Mouse (Mus musculus) midbrain, postnatal 0 days (tissue): ENCODE data around the gene Pax6. TPM values are rescaled to one million over a fixed set of nuclear protein-coding genes. Genes with fewer than 3 reads are reported as not detected.

ENCODE experiments used
- ATAC-seq: fragments of 200-750 bp; cut with Nextera tagmentation; 2 replicates; pipeline ENCODE4 v1.8.0; 2017; ENCODE audit warnings: moderate number of reproducible peaks, mild to moderate bottlenecking, moderate TSS enrichment, moderate library complexity; ENCODE audit not compliant: low FRiP score
- DNase-seq: peaks from one replicate; pipeline ENCODE4 v3.0.0-alpha.2; 2015; ENCODE audit warnings: low spot score
- H3K27ac ChIP-seq: fragments of 300-500 bp; sonication (generic); 2 replicates; pipeline ENCODE4 v1.5.1; 2014; ENCODE audit warnings: low read depth, mild to moderate bottlenecking, low read length, mixed read lengths
- H3K27me3 ChIP-seq: fragments of 300-500 bp; sonication (generic); 2 replicates; pipeline ENCODE4 v1.6.1; 2014; ENCODE audit warnings: low read length, control low read depth, mixed read lengths; ENCODE audit not compliant: insufficient read depth
- H3K36me3 ChIP-seq: fragments of 300-500 bp; sonication (generic); 2 replicates; pipeline ENCODE4 v1.6.1; 2014; ENCODE audit warnings: low read length, control low read depth, mixed read lengths; ENCODE audit not compliant: insufficient read depth
- H3K4me1 ChIP-seq: fragments of 300-500 bp; sonication (generic); 2 replicates; pipeline ENCODE4 v1.6.1; 2014; ENCODE audit warnings: mild to moderate bottlenecking, control low read depth, antibody characterized with exemption, low read length, mixed read lengths; ENCODE audit not compliant: insufficient read depth
- H3K4me2 ChIP-seq: fragments of 300-500 bp; sonication (generic); 2 replicates; pipeline ENCODE4 v1.6.1; 2014; ENCODE audit warnings: low read depth, mild to moderate bottlenecking, low read length, mixed read lengths; ENCODE audit not compliant: poor library complexity, severe bottlenecking
- H3K4me3 ChIP-seq: fragments of 300-500 bp; sonication (generic); 2 replicates; pipeline ENCODE4 v1.5.1; 2014; ENCODE audit warnings: low read depth, mild to moderate bottlenecking, low read length, moderate library complexity
- H3K9ac ChIP-seq: fragments of 300-500 bp; sonication (generic); replicated peaks from 2 replicates; pipeline ENCODE4 v1.6.1; 2014; ENCODE audit warnings: mild to moderate bottlenecking, low read length, moderate library complexity, mixed read lengths; ENCODE audit not compliant: poor library complexity, severe bottlenecking
- H3K9me3 ChIP-seq: fragments of 300-500 bp; sonication (generic); 2 replicates; pipeline ENCODE4 v1.6.1; 2016; ENCODE audit warnings: low read length, control low read depth
- CTCF ChIP-seq: IDR thresholded peaks from 2 replicates; pipeline ENCODE4 v1.5.1; 2016; ENCODE audit warnings: antibody characterized with exemption, mild to moderate bottlenecking
- WGBS: fragments of 180-500 bp; shearing (Covaris S2); extraction: QIAGEN DNeasy Blood & Tissue Kit; methylation state at CpG from one replicate; pipeline ENCODE4 v1.1.7; 2014; 5-methylcytosine and 5-hydroxymethylcytosine counted together
- polyA plus RNA-seq: library from polyadenylated mRNA; unstranded; fragments of >200 nt; fragmentation: Nextera tagmentation; extraction: Ambion mirVana; gene quantifications from 2 replicates; pipeline ENCODE4 v1.2.1, GENCODE M21; 2015
- total RNA-seq: library from RNA; depleted of rRNA; stranded (reverse); fragments of >200 nt; gene quantifications from 2 replicates; pipeline ENCODE4 v1.2.3, GENCODE M21; 2014

Pax6 gene
- total and polyA plus RNA-seq, 2 experiments from 2014 or later, result 11.3 to 27.1 TPM

DNA sequence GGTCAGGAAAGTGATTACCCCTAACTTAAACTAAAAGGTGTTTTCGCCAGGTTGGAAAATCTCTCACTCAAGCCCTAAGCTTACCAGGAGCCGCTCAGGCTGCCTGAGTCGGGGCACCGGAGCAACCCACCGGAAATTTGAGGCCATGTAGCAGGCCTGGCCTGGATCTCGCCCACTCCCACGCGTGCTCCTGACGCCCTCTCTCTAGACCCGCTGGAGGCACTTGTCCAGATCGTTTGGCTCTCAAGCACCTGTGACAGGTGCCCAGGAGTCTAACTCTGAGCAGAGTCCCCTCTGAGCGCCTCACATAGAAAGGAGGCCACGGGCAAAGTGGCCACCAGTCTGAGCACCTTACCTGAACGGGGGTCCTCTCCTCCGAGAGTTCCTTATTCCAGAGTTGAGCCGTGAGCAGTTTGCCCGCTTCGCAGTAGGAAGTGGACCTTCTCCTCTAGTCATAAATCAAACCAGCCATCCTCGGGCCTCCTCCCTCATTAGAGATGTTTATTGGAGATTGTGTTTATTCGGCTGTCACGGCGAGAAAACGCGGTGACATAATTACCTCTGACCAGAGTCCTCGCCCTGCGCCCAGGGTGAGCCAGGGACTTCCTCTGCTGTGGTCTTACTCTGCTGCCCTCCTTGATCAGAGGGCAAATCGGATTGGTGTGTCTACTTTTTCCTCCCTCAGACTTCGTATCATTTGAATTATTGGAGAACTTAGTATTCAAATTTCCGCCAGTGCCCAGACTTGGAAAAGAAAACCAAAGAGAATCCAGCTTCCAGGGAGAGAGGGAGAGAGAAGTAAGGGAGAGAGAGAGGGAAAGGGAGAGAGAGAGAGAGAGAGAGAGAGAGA, 1.4 kb downstream of the Pax6 start:
- H3K9ac ChIP-seq, result no peak overlapping the region
- DNase-seq, result no peak

GRCm38 (mm10) chr2:105670731-105671095, 2.0 kb downstream of the Pax6 start:
- no peak for TF ChIP-seq CTCF
- WGBS, result 5% methylated on average over 6 of the region's 6 CpGs
- DNase-seq, result no peak
- no peak overlapping the region for H3K4me3 ChIP-seq
- no peak overlapping the region for H3K27ac ChIP-seq
- no peak overlapping the region for H3K4me2 ChIP-seq
- peaks cover 92% of the 10 kb centered on the region for H3K27me3 ChIP-seq
- H3K9ac ChIP-seq, result no peak overlapping the region
- ATAC-seq, result no peak
- H3K4me1 ChIP-seq, result no peaks in the 10 kb centered on the region
- no peaks in the 10 kb centered on the region for H3K9me3 ChIP-seq
- H3K36me3 ChIP-seq, result no peaks in the 10 kb centered on the region

More for the DNA sequence above, 1.4 kb downstream of the Pax6 start:
- Histone ChIP-seq H3K27ac (no peak overlapping the region), H3K4me2 (no peak overlapping the region), H3K36me3 (no peaks in the 10 kb centered on the region), H3K9me3 (no peaks in the 10 kb centered on the region), H3K27me3 (peaks cover 92% of the 10 kb centered on the region), H3K4me1 (no peaks in the 10 kb centered on the region), H3K4me3 (peak overlapping the region; percentile 12)
- no peak for TF ChIP-seq CTCF
- no peak for ATAC-seq
- WGBS, result 4% methylated on average over 29 of the region's 29 CpGs

DNA sequence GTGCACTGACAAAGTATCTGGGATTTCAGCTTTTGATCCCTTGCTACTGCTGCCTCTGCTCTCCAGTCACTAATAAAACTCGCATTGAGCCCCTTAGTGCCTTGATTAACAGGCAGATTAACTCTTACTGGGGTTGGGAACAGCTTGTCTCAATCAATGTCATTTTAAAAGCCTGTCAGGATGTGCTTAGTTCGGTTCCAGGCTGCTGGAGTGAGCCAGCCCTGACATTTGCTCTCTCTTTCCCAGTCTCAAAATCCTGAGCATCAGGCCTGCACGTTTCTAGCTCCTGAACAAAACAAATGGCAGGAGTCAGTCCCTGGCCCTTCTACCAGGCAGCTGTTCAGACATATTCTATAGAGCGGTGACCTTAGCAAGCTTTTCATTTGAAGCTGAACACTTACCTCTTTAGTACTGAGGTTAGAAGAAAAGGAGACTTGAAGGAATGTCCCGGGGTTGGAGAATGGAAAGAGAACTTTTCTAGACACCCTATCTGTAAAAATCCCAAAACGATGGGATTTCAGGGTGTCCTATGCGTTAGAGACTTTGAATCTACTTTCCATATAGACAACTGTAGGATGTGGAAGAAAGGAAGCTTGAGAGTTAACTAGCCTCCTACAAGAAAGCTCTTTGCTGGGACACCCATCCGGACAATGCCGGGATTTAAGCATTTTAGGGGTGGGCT, 2.6 kb downstream of the Pax6 start:
- no peak for DNase-seq
- Histone ChIP-seq H3K4me3 (no peak overlapping the region), H3K9me3 (no peaks in the 10 kb centered on the region), H3K27ac (no peak overlapping the region), H3K27me3 (peaks cover 92% of the 10 kb centered on the region), H3K9ac (no peak overlapping the region), H3K4me1 (no peaks in the 10 kb centered on the region), H3K4me2 (0 out of 2 replicates have a peak overlapping the region, but pooled peaks have one; percentile 0), H3K36me3 (no peaks in the 10 kb centered on the region)
- ATAC-seq, result no peak
- WGBS, result 6% methylated on average over 9 of the region's 9 CpGs
- no peak for TF ChIP-seq CTCF

- DNase-seq (no peak), ATAC-seq (no peak)
- H3K4me1 ChIP-seq, result no peaks in the 10 kb centered on the region
- H3K27me3 ChIP-seq, result peaks cover 92% of the 10 kb centered on the region
- WGBS, result 5% methylated on average over 25 of the region's 25 CpGs
- peak; percentile 28 for TF ChIP-seq CTCF
- H3K4me2 ChIP-seq, result peak overlapping the region; percentile 15; the same call in 1 of the 2 replicates
- no peak overlapping the region for H3K9ac ChIP-seq
- H3K9me3 ChIP-seq, result no peaks in the 10 kb centered on the region
- no peak overlapping the region for H3K4me3 ChIP-seq
- H3K36me3 ChIP-seq, result no peaks in the 10 kb centered on the region
- no peak overlapping the region; the same call in 1 of the 2 replicates for H3K27ac ChIP-seq
Measured at GRCm38 (mm10) chr2:105671798-105672595, 3.3 kb downstream of the Pax6 start.

DNA sequence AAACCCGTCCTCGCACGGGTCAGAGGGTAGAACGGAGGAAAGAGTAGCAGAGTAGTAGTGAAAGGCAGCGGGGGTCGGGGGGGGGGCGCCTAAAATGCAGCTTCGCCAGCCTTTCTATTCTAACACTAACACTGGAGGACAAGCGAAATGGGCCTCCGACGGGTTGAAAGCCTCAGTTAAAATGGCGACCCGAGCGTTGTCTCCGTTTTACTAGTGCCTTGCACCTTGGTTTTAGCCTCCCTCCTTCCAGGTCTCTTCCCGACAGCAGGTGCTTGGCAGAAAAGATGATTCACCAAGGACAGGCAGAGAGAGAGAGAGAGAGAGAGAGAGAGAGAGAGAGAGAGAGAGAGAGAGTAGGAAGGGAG, 3.9 kb downstream of the Pax6 start:
- Histone ChIP-seq H3K4me2 (peak overlapping the region; percentile 15; the same call in 1 of the 2 replicates), H3K27me3 (peaks cover 92% of the 10 kb centered on the region), H3K27ac (no peak overlapping the region), H3K36me3 (no peaks in the 10 kb centered on the region), H3K4me1 (no peaks in the 10 kb centered on the region), H3K9ac (no peak overlapping the region), H3K9me3 (no peaks in the 10 kb centered on the region), H3K4me3 (no peak overlapping the region)
- WGBS, result 0% methylated on average over 15 of the region's 16 CpGs
- DNase-seq, result no peak
- no peak for ATAC-seq
- no peak for TF ChIP-seq CTCF
